Mouse (Mus musculus): Measurements from ENCODE around the gene Aen. TPM values are rescaled to one million over a fixed set of nuclear protein-coding genes. Genes with fewer than 3 reads are reported as not detected.

The Aen gene
- total and polyA plus RNA-seq, 3 experiments: 69.1 to 74.2 (median 72.9) TPM

GRCm38 (mm10) chr7:78904175-78904574, 8.5 kb downstream of the Aen start:
- in situ Hi-C loops (cut with MboI; ENCODE audit: low pct_ligation_motif_present, low pct_unique_long_range_greater_than_20kb, low sequenced_read_pairs): loop anchor here (25.0 kb wide), 1 partner anchor 458 kb away; no protein-coding TSS in a partner anchor
- Histone ChIP-seq H3K9ac (ENCODE audit: insufficient read depth, low read depth) (no peak overlapping the region), H3K79me2 (replicated peaks; ENCODE audit: control insufficient read depth, extremely low read depth, insufficient read depth, poor library complexity, severe bottlenecking) (0 out of 2 replicates have a peak, but pooled peaks cover 3% of the 10 kb centered on the region), H3K36me3 (replicated peaks in 1 of 2; ENCODE audit: control insufficient read depth in 1 of 2, insufficient read depth in 1 of 2, low read length in 1 of 2) (peaks cover 59 to 68% of the 10 kb centered on the region in 2 experiments), H3K4me1 (ENCODE audit: control insufficient read depth in 1 of 2, insufficient read depth in 2 of 2) (peaks cover 0 to 23% of the 10 kb centered on the region in 2 experiments; a peak in 1 of 4 replicates), H3K27me3 (replicated peaks) (no peaks in the 10 kb centered on the region), H3K4me3 (replicated peaks in 1 of 3; ENCODE audit: low read depth in 2 of 3, low read length in 2 of 3, poor library complexity in 1 of 3) (no peak overlapping the region), H3K9me3 (replicated peaks; ENCODE audit: low read length) (no peaks in the 10 kb centered on the region), H3K27ac (ENCODE audit: insufficient read depth, low read depth) (no peak overlapping the region), H3K4me2 (ENCODE audit: insufficient read depth, low read depth, poor library complexity, severe bottlenecking) (no peak overlapping the region)
- no peak for DNase-seq (ENCODE audit: extremely low read depth)
- dilution Hi-C loops (cut with MboI; ENCODE audit: extremely low pct_ligation_motif_present, extremely low pct_unique_long_range_greater_than_20kb, low sequenced_read_pairs): no loop called here
- TF ChIP-seq MEF2A (IDR thresholded peaks at IDR 0.05; ENCODE audit: borderline replicate concordance, low read depth, low read length) (no peak), ZKSCAN1 (IDR thresholded peaks at IDR 0.05; ENCODE audit: borderline replicate concordance, low read depth, low read length) (no peak), HCFC1 (IDR thresholded peaks at IDR 0.05; ENCODE audit: low read depth, low read length) (no peak), IRF4 (IDR thresholded peaks at IDR 0.05; ENCODE audit: low read depth, low read length) (no peak), RAD21 (IDR thresholded peaks at IDR 0.05; ENCODE audit: low read depth, low read length) (no peak), GABPA (IDR thresholded peaks at IDR 0.05; ENCODE audit: insufficient replicate concordance, low read depth, low read length) (no peak), TBP (conservative IDR thresholded peaks at IDR 0.05; ENCODE audit: low read depth, low read length) (no peak), NRF1 (IDR thresholded peaks at IDR 0.05; ENCODE audit: low read depth, low read length) (no peak), KAT2A (IDR thresholded peaks at IDR 0.05; ENCODE audit: insufficient replicate concordance, low read length) (no peak), SIN3A (IDR thresholded peaks at IDR 0.05; ENCODE audit: low read length) (no peak), JUN (IDR thresholded peaks at IDR 0.05; ENCODE audit: insufficient read depth, low read depth, low read length) (no peak), RCOR1 (conservative IDR thresholded peaks at IDR 0.05; ENCODE audit: low read depth, low read length) (no peak), UBTF (IDR thresholded peaks at IDR 0.05; ENCODE audit: low read depth, low read length) (no peak)

DNA sequence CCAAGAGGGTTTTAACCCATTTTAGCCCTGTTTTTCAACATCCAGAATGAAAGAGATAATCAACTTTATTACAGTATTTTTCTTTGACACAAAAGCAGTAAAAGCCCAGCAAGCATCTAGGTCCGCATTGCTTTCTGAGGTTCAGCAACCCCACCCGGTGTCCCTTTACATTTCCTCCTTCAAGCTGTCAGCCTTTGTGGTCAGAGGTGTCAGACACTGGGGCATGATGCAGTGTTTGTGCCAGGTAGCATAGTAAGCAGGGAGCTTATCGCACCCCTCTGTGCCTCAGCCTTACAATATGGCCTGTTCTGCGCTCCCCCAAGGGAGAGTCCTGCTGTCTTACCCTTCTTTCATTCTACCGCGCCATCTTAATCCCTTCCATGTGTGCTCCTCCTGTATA, 13.4 kb downstream of the Aen start:
- peaks cover 46 to 59% of the 10 kb centered on the region in 2 experiments for H3K36me3 ChIP-seq (replicated peaks in 1 of 2; ENCODE audit: control insufficient read depth in 1 of 2, insufficient read depth in 1 of 2, low read length in 1 of 2)
- H3K9me3 ChIP-seq (replicated peaks; ENCODE audit: low read length): no peaks in the 10 kb centered on the region
- no peak overlapping the region for H3K27ac ChIP-seq (ENCODE audit: insufficient read depth, low read depth)
- H3K27me3 ChIP-seq (replicated peaks): no peaks in the 10 kb centered on the region
- in situ Hi-C loops (cut with MboI; ENCODE audit: low pct_ligation_motif_present, low pct_unique_long_range_greater_than_20kb, low sequenced_read_pairs) (loop anchor here (25.0 kb wide), 1 partner anchor 453 kb away; no protein-coding TSS in a partner anchor), dilution Hi-C loops (cut with MboI; ENCODE audit: extremely low pct_ligation_motif_present, extremely low pct_unique_long_range_greater_than_20kb, low sequenced_read_pairs) (no loop called here)
- no peak overlapping the region for H3K9ac ChIP-seq (ENCODE audit: insufficient read depth, low read depth)
- no peak overlapping the region for H3K4me3 ChIP-seq (replicated peaks in 1 of 3; ENCODE audit: low read depth in 2 of 3, low read length in 2 of 3, poor library complexity in 1 of 3)
- H3K79me2 ChIP-seq (replicated peaks; ENCODE audit: control insufficient read depth, extremely low read depth, insufficient read depth, poor library complexity, severe bottlenecking): no peaks in the 10 kb centered on the region
- TF ChIP-seq MAFK (IDR thresholded peaks at IDR 0.05; ENCODE audit: insufficient replicate concordance, low read length) (no peak), PAX5 (IDR thresholded peaks at IDR 0.05; ENCODE audit: low read length) (no peak), MEF2A (IDR thresholded peaks at IDR 0.05; ENCODE audit: borderline replicate concordance, low read depth, low read length) (no peak), CHD2 (IDR thresholded peaks at IDR 0.05; ENCODE audit: low read length) (no peak), CHD1 (IDR thresholded peaks at IDR 0.05; ENCODE audit: low read depth, low read length) (no peak), ZC3H11A (IDR thresholded peaks at IDR 0.05; ENCODE audit: low read depth, low read length) (no peak), TBP (conservative IDR thresholded peaks at IDR 0.05; ENCODE audit: low read depth, low read length) (no peak), HCFC1 (IDR thresholded peaks at IDR 0.05; ENCODE audit: low read depth, low read length) (no peak), BHLHE40 (IDR thresholded peaks at IDR 0.05; ENCODE audit: low read depth, low read length) (no peak), USF2 (conservative IDR thresholded peaks at IDR 0.05; ENCODE audit: low read depth, low read length) (no peak), NRF1 (IDR thresholded peaks at IDR 0.05; ENCODE audit: low read depth, low read length) (no peak), TCF12 (IDR thresholded peaks at IDR 0.05; ENCODE audit: low read depth, low read length) (no peak)
- no peak for DNase-seq (ENCODE audit: extremely low read depth)
- H3K4me2 ChIP-seq (ENCODE audit: insufficient read depth, low read depth, poor library complexity, severe bottlenecking): no peak overlapping the region
- peaks cover 8 to 51% of the 10 kb centered on the region in 2 experiments for H3K4me1 ChIP-seq (ENCODE audit: control insufficient read depth in 1 of 2, insufficient read depth in 2 of 2)

Data from CH12.LX (cell line).